Mouse (Mus musculus) lung, postnatal 10 days (tissue): ENCODE measurements around the gene Rab8b.
A peak's percentile ranks its signal among the peaks of the same experiment; 100 is the strongest.

Experiments used
- DNase-seq: peaks from one replicate; pipeline ENCODE4 v3.0.0; 2021

The Rab8b gene

GRCm38 (mm10) chr9:66919382-66919971 lies at the start of gene Rab8b:
Rab8b (minus strand) TSS chr9:66919687.
- peak; percentile 98 for DNase-seq

- peak; percentile 51 for DNase-seq
These were observed 48.0 kb upstream of the Rab8b start for GRCm38 (mm10) chr9:66967492-66967891.

- no peak for DNase-seq
These were observed 42.0 kb upstream of the Rab8b start for GRCm38 (mm10) chr9:66961478-66961877.

- no peak for DNase-seq
These were observed 38.0 kb upstream of the Rab8b start for GRCm38 (mm10) chr9:66957451-66957850.

GRCm38 (mm10) chr9:66952886-66953285 lies 33.4 kb upstream of the Rab8b start:
- no peak for DNase-seq

GRCm38 (mm10) chr9:66952321-66952720 lies 32.8 kb upstream of the Rab8b start:
- no peak for DNase-seq

GRCm38 (mm10) chr9:66948536-66948935 lies 29.0 kb upstream of the Rab8b start:
- DNase-seq, result no peak

GRCm38 (mm10) chr9:66945647-66946641 lies 26.5 kb upstream of the Rab8b start, which contains the start of gene Rps27l:
Rps27l (plus strand) TSS chr9:66946086.
- DNase-seq, result peak; percentile 97

- no peak for DNase-seq
These were observed 25.7 kb upstream of the Rab8b start for GRCm38 (mm10) chr9:66945161-66945560.

- peak; percentile 75 for DNase-seq
These were observed 19.3 kb upstream of the Rab8b start for GRCm38 (mm10) chr9:66938836-66939235.

- DNase-seq, result peak; percentile 60
These were observed 18.0 kb upstream of the Rab8b start for GRCm38 (mm10) chr9:66937507-66937906.

GRCm38 (mm10) chr9:66933869-66934808 lies 14.7 kb upstream of the Rab8b start:
- DNase-seq, result no peak

- no peak for DNase-seq
These were observed 10.9 kb upstream of the Rab8b start for GRCm38 (mm10) chr9:66930351-66930750.

- DNase-seq, result no peak
These were observed 8.4 kb upstream of the Rab8b start for GRCm38 (mm10) chr9:66927696-66928402.

GRCm38 (mm10) chr9:66925853-66926252 lies 6.4 kb upstream of the Rab8b start:
- DNase-seq, result no peak

- peak; percentile 24 for DNase-seq
These were observed 2.6 kb upstream of the Rab8b start for GRCm38 (mm10) chr9:66922076-66922475.

- no peak for DNase-seq
These were observed 1.2 kb upstream of the Rab8b start for GRCm38 (mm10) chr9:66920488-66921279.

- peak; percentile 38 for DNase-seq
These were observed 494 bp upstream of the Rab8b start for GRCm38 (mm10) chr9:66919981-66920380.

GRCm38 (mm10) chr9:66918672-66919330 lies 686 bp downstream of the Rab8b start:
- no peak for DNase-seq

- no peak for DNase-seq
These were observed 1.6 kb downstream of the Rab8b start for GRCm38 (mm10) chr9:66917892-66918255.
